Mouse (Mus musculus) lung, embryonic 15.5 days (tissue): ENCODE data around the gene Obsl1. TPM values are rescaled to one million over a fixed set of nuclear protein-coding genes. Genes with fewer than 3 reads are reported as not detected.

Source experiments
- ATAC-seq: fragments of 200-750 bp; cut with Nextera tagmentation; 2 replicates; pipeline ENCODE4 v1.8.0; 2017; ENCODE audit warnings: moderate number of reproducible peaks, borderline replicate concordance; ENCODE audit not compliant: low FRiP score, low TSS enrichment; ENCODE audit errors: extremely low read depth
- H3K27ac ChIP-seq: fragments of 300-500 bp; sonication (generic); 2 replicates; pipeline ENCODE4 v1.5.1; 2015; ENCODE audit warnings: moderate library complexity, mild to moderate bottlenecking, inconsistent platforms
- H3K27me3 ChIP-seq: fragments of 300-500 bp; sonication (generic); 2 replicates; pipeline ENCODE4 v1.6.1; 2015; ENCODE audit warnings: inconsistent platforms
- H3K36me3 ChIP-seq: fragments of 300-500 bp; sonication (generic); 2 replicates; pipeline ENCODE4 v1.6.1; 2015; ENCODE audit warnings: inconsistent platforms
- H3K4me1 ChIP-seq: fragments of 300-500 bp; sonication (generic); 2 replicates; pipeline ENCODE4 v1.6.1; 2015; ENCODE audit warnings: inconsistent platforms
- H3K4me2 ChIP-seq: fragments of 300-500 bp; sonication (generic); 2 replicates; pipeline ENCODE4 v1.6.1; 2015; ENCODE audit warnings: inconsistent platforms, mild to moderate bottlenecking, moderate library complexity
- H3K4me3 ChIP-seq: fragments of 300-500 bp; sonication (generic); 2 replicates; pipeline ENCODE4 v1.5.1; 2015; ENCODE audit warnings: mild to moderate bottlenecking, inconsistent platforms
- H3K9ac ChIP-seq: fragments of 300-500 bp; sonication (generic); 2 replicates; pipeline ENCODE4 v1.6.1; 2015; ENCODE audit warnings: inconsistent platforms
- H3K9me3 ChIP-seq: fragments of 300-500 bp; sonication (generic); 2 replicates; pipeline ENCODE4 v1.6.1; 2016; ENCODE audit warnings: inconsistent platforms
- WGBS: fragments of 180-500 bp; shearing (Covaris S2); methylation state at CpG from one replicate; pipeline ENCODE4 v1.1.7; 2015; 5-methylcytosine and 5-hydroxymethylcytosine counted together
- polyA plus RNA-seq: library from polyadenylated mRNA; unstranded; fragments of >200 nt; fragmentation: Nextera tagmentation; extraction: Ambion mirVana; gene quantifications from 2 replicates; pipeline ENCODE4 v1.2.1, GENCODE M21; 2015

The Obsl1 gene
- polyA plus RNA-seq, 1 experiment from 2014 or later: 74.0 TPM

- Histone ChIP-seq H3K36me3 (peaks cover 67% of the 10 kb centered on the region), H3K4me2 (no peak overlapping the region), H3K4me1 (peaks cover 25% of the 10 kb centered on the region), H3K9me3 (no peaks in the 10 kb centered on the region), H3K4me3 (no peak overlapping the region), H3K27me3 (no peaks in the 10 kb centered on the region), H3K9ac (no peak overlapping the region), H3K27ac (no peak overlapping the region)
- no peak for ATAC-seq
- WGBS: 93% methylated on average over 9 of the region's 9 CpGs
Measured at GRCm38 (mm10) chr1:75501905-75502304, 4.3 kb downstream of the Obsl1 start.

- H3K9ac ChIP-seq: no peak overlapping the region
- no peaks in the 10 kb centered on the region for H3K27me3 ChIP-seq
- no peak overlapping the region for H3K27ac ChIP-seq
- peaks cover 81% of the 10 kb centered on the region for H3K36me3 ChIP-seq
- H3K9me3 ChIP-seq: no peaks in the 10 kb centered on the region
- H3K4me3 ChIP-seq: no peak overlapping the region
- WGBS: 73% methylated on average over 7 of the region's 7 CpGs
- H3K4me2 ChIP-seq: no peak overlapping the region
- no peak for ATAC-seq
- peaks cover 12% of the 10 kb centered on the region for H3K4me1 ChIP-seq
Measured at GRCm38 (mm10) chr1:75499441-75499840, 6.8 kb downstream of the Obsl1 start.

DNA sequence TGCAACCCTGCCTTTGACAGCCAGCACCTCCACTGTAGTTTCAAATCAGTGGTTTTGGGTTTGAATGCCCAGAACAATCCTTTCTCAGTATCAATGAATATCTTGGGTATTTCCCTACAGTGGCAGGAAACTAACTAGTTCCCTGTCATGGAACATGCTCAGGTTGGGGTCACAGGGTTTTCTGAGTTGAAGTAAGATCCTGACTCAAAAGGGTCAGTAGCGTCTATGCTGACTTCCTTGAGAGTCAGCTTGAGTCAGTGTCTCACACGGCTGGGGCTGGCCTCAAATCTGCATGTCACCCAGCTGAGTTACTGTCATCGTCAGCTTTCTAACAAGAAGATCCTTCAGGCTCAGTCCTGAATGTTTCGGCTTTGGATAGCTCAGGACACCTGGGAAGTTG lies 7.4 kb downstream of the Obsl1 start:
- ATAC-seq: no peak
- no peak overlapping the region for H3K27ac ChIP-seq
- H3K4me1 ChIP-seq: peaks cover 7% of the 10 kb centered on the region
- H3K36me3 ChIP-seq: peaks cover 78% of the 10 kb centered on the region
- no peak overlapping the region for H3K9ac ChIP-seq
- H3K9me3 ChIP-seq: no peaks in the 10 kb centered on the region
- H3K27me3 ChIP-seq: no peaks in the 10 kb centered on the region
- no peak overlapping the region for H3K4me3 ChIP-seq
- no peak overlapping the region for H3K4me2 ChIP-seq
- WGBS: 77% methylated on average over 4 of the region's 4 CpGs

DNA sequence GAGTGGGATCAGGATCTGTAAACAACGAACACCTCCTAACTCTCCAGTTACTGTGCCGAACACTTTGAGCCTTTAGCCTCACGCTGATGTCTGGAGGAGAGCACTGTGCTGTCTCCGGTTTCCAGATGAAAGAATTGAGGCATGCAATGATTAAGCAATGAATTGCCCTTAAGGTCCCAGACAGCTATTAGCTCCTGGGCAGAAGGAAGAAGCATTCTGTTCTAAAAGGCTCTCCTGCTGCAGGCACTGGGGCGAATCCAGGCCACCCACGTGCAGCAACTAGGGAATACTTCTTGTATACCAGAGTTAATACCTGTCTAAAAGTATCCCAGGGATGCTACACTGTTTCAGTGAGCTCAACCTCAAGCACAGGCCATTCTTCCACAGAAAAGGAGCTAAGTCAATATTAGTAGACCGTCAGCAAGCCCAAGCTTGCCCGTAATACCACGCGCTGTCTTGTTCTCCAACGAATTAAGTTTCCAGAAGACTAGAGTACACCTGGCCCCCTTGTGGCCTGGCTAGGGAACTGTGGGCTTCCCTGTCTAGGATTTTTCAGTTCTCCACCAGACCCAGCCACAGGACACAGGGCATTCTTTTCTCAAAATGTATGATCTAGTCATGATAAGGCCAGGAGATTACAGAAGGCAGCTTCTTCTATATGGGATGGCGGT lies 11.2 kb downstream of the Obsl1 start:
- Histone ChIP-seq H3K27ac (no peak overlapping the region), H3K9me3 (no peaks in the 10 kb centered on the region), H3K9ac (no peak overlapping the region), H3K27me3 (no peaks in the 10 kb centered on the region; the same call in 1 of the 2 replicates), H3K4me2 (no peak overlapping the region), H3K4me1 (no peaks in the 10 kb centered on the region), H3K4me3 (no peak overlapping the region), H3K36me3 (peaks cover 70% of the 10 kb centered on the region)
- no peak for ATAC-seq
- WGBS: 51% methylated on average over 12 of the region's 12 CpGs

GRCm38 (mm10) chr1:75492579-75493170 lies 13.6 kb downstream of the Obsl1 start:
- ATAC-seq: no peak
- H3K4me2 ChIP-seq: no peak overlapping the region
- no peaks in the 10 kb centered on the region for H3K9me3 ChIP-seq
- peaks cover 7% of the 10 kb centered on the region; the same call in 1 of the 2 replicates for H3K4me1 ChIP-seq
- H3K9ac ChIP-seq: no peak overlapping the region
- peaks cover 17% of the 10 kb centered on the region for H3K27me3 ChIP-seq
- peaks cover 53% of the 10 kb centered on the region for H3K36me3 ChIP-seq
- no peak overlapping the region for H3K27ac ChIP-seq
- no peak overlapping the region for H3K4me3 ChIP-seq
- 60% methylated on average over 24 of the region's 24 CpGs for WGBS

- no peak overlapping the region for H3K4me2 ChIP-seq
- no peak overlapping the region for H3K4me3 ChIP-seq
- ATAC-seq: no peak
- H3K27ac ChIP-seq: no peak overlapping the region
- H3K9me3 ChIP-seq: no peaks in the 10 kb centered on the region
- no peak overlapping the region for H3K9ac ChIP-seq
- peaks cover 13% of the 10 kb centered on the region for H3K4me1 ChIP-seq
- H3K27me3 ChIP-seq: peaks cover 34% of the 10 kb centered on the region
- 83% methylated on average over 34 of the region's 34 CpGs for WGBS
- peaks cover 36% of the 10 kb centered on the region for H3K36me3 ChIP-seq
Measured at GRCm38 (mm10) chr1:75490785-75491551, 15.3 kb downstream of the Obsl1 start.

- peak; percentile 57 for ATAC-seq
- no peak overlapping the region for H3K9ac ChIP-seq
- H3K4me2 ChIP-seq: peak overlapping the region; percentile 80
- H3K4me1 ChIP-seq: peaks cover 13% of the 10 kb centered on the region
- H3K27me3 ChIP-seq: peaks cover 68% of the 10 kb centered on the region
- no peak overlapping the region for H3K27ac ChIP-seq
- peaks cover 28% of the 10 kb centered on the region for H3K36me3 ChIP-seq
- WGBS: under 1% methylated on average over 62 of the region's 62 CpGs
- H3K9me3 ChIP-seq: no peaks in the 10 kb centered on the region
- peak overlapping the region; percentile 49 for H3K4me3 ChIP-seq
Measured at GRCm38 (mm10) chr1:75487405-75488161, 18.7 kb downstream of the Obsl1 start.

DNA sequence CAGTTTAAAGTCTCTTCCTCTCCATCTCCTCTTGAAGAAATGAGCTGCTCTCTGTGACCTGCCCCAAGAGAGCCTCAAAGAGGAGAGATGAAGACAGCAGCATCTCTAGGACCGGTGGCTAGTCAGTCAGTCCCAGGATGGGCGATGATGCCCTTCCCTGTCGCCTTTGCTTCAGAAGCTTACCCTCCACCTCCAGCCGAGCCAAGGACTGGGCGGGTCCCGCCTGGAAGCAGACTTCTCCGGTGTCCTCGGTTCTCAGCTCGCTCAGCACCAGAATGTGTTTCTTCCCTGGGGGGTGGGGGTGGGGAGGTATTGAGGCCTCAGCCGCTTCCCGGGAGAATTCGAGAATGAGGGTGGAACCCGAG lies 19.2 kb downstream of the Obsl1 start:
- Histone ChIP-seq H3K4me3 (peak overlapping the region; percentile 49), H3K36me3 (peaks cover 22% of the 10 kb centered on the region), H3K9me3 (no peaks in the 10 kb centered on the region), H3K27ac (no peak overlapping the region), H3K9ac (no peak overlapping the region), H3K27me3 (peaks cover 74% of the 10 kb centered on the region), H3K4me1 (peaks cover 13% of the 10 kb centered on the region), H3K4me2 (peak overlapping the region; percentile 80)
- 2% methylated on average over 13 of the region's 13 CpGs for WGBS
- ATAC-seq: no peak

- Histone ChIP-seq H3K4me2 (peak overlapping the region; percentile 80), H3K9me3 (no peaks in the 10 kb centered on the region), H3K36me3 (peaks cover 17% of the 10 kb centered on the region), H3K4me1 (peaks cover 13% of the 10 kb centered on the region), H3K27ac (no peak overlapping the region), H3K27me3 (peaks cover 77% of the 10 kb centered on the region), H3K9ac (no peak overlapping the region), H3K4me3 (no peak overlapping the region; the same call in 1 of the 2 replicates)
- ATAC-seq: no peak; the same call in 1 of the 2 replicates
- WGBS: 8% methylated on average over 24 of the region's 24 CpGs
Measured at GRCm38 (mm10) chr1:75486561-75486960, 19.7 kb downstream of the Obsl1 start.

DNA sequence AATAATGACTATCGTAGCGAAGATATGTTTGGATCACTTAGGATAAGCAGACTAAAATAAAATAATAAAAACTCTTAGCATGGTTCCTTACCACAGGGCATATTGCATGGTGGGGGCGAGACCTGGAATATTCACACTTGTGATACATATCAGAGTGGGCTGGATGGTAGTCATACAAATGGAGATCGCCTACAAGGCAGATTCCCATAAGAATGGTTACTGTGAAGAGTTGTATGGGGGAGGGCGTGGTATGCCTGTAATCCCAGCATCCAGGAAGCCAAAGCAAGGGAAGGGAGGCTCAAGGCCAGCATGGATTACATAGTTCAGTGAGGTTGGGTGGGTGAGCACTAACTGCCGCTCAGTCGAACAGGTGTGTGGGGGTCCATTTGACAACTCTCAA lies 25.5 kb downstream of the Obsl1 start:
- Histone ChIP-seq H3K36me3 (peaks cover 6% of the 10 kb centered on the region), H3K4me2 (no peak overlapping the region), H3K4me3 (no peak overlapping the region), H3K9ac (no peak overlapping the region), H3K27me3 (peaks cover 73% of the 10 kb centered on the region), H3K9me3 (no peaks in the 10 kb centered on the region), H3K27ac (no peak overlapping the region), H3K4me1 (peaks cover 22% of the 10 kb centered on the region)
- no peak for ATAC-seq
- WGBS: 82% methylated on average over 7 of the region's 7 CpGs

GRCm38 (mm10) chr1:75480036-75480435 lies 26.2 kb downstream of the Obsl1 start:
- Histone ChIP-seq H3K27ac (no peak overlapping the region), H3K4me1 (peaks cover 22% of the 10 kb centered on the region), H3K9me3 (no peaks in the 10 kb centered on the region), H3K4me3 (peak overlapping the region; percentile 88), H3K27me3 (peaks cover 66% of the 10 kb centered on the region), H3K9ac (no peak overlapping the region), H3K36me3 (peaks cover 13% of the 10 kb centered on the region), H3K4me2 (peak overlapping the region; percentile 85)
- ATAC-seq: no peak
- WGBS: 24% methylated on average over 13 of the region's 13 CpGs
